Mouse (Mus musculus) pancreas, adult 10 weeks (tissue): ENCODE data around the gene Atm. TPM values are rescaled to one million over a fixed set of nuclear protein-coding genes. Genes with fewer than 3 reads are reported as not detected.

ENCODE experiments used
- polyA plus RNA-seq: library from polyadenylated mRNA; stranded (reverse); fragments of 350-450 nt; fragmentation: Illumina TruSeq; extraction: RNeasy Lipid Tissue Mini Kit (QIAGEN cat#74804); gene quantifications from one replicate; pipeline ENCODE4 v1.2.3, GENCODE M21; 2015; ENCODE audit warnings: low read depth, low replicate concordance; ENCODE audit not compliant: insufficient read depth

Atm gene
- 2.0 TPM for polyA plus RNA-seq

DNA sequence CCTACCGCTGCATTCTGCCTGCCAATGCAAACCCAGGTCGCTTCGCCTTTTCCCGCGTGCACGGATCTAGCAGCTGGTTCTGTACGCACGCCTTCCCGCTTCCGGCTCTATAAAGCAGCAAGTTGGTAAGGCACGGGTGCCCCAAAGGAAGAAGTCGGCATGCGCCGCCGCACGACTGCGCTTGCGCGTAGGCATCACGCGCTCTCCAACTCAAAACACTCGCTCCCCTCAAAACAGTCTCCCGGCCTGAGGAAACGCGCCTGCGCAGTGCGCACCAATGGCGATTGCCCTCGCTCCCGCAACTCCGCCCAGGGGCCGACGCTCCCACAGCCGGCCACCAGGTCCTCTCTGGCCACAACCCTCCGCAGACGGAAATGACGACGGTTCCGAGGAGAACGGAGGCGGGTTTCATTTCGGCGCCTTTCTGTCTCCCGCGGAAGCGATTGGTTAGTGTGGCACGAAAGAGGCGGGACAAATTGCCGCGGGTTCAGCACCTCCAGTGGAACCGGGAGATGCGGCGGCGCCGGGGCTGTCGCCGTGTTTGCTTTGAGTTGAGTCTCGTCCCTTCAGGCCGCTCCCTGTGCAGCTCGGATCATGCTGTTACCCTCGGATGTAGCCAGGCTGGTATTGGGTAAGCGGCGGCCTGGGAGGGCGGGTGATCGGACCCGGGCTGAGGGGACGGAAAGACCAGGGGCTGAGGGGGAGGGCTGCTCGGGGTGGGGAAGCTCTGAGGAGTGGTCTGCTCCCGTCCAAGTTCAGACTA is at the start of gene Atm, which contains the start of gene Npat:
Atm (minus strand) TSS at position 183 of the 763 bp plus-strand sequence.
Npat (plus strand) TSS at position 490 of the 763 bp plus-strand sequence.

DNA sequence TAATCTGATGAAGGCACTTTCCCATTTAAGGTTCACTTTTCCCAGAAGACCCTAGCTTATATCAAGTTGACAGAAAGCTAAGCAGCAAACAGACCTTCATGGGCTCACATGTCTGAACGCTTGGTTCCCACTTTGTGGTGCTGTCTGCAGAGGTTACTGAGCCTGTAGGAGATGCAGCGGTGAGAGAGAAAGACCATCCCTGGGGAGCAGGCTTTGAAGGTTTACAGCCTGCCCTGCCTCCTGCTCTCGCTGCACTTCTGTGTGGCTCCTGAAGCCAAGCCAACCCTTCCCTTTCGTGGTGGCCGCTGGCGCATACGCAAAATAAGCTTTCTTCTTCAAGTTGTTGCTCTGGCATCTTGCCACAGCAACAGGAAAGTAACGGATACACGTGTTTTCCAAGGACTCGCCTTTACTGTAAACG is 134.2 kb downstream of the Atm start, which contains the start of gene 4930550C14Rik:
4930550C14Rik (plus strand) TSS at position 35 of the 421 bp plus-strand sequence.

Other genes with a start within 250 kb of the Atm start
- gene Exph5, start 235.1 kb downstream of the Atm start, polyA plus RNA-seq, result 0.74 TPM
- 3.8 TPM for gene Kdelc2, start 152.7 kb downstream of the Atm start, polyA plus RNA-seq
- gene 4930550C14Rik, start 134.4 kb downstream of the Atm start, polyA plus RNA-seq, result not detected
- 1.4 TPM for gene Npat, start 307 bp upstream of the Atm start, polyA plus RNA-seq
- 15.5 TPM for gene Acat1, start 73.6 kb upstream of the Atm start, polyA plus RNA-seq
- gene Cul5, start 133.3 kb upstream of the Atm start, polyA plus RNA-seq, result 3.8 TPM
- gene Rab39, start 169.5 kb upstream of the Atm start, polyA plus RNA-seq, result not detected
- not detected for gene Slc35f2, start 234.8 kb upstream of the Atm start, polyA plus RNA-seq